Mouse (Mus musculus) cortical plate, adult 2 months (tissue): ENCODE measurements at regions not wholly inside any gene's neighbourhood (a gene's known extent, or its start where the extent isn't known, plus 50 kb on each side); places are given as distances from the start of the nearest gene placed in this dataset.

Experiments used
- CTCF ChIP-seq: fragments of 200-500 bp; IDR thresholded peaks from 2 replicates; pipeline ENCODE4 v1.5.1; 2011; ENCODE audit warnings: mild to moderate bottlenecking, control low read depth, low read length; ENCODE audit not compliant: insufficient read depth; ENCODE audit errors: extremely low read depth
- POLR2A ChIP-seq: fragments of 200-500 bp; IDR thresholded peaks from 2 replicates; pipeline ENCODE4 v1.6.1; 2011; ENCODE audit warnings: mild to moderate bottlenecking, low read length, control low read depth; ENCODE audit not compliant: insufficient read depth; ENCODE audit errors: extremely low read depth

DNA sequence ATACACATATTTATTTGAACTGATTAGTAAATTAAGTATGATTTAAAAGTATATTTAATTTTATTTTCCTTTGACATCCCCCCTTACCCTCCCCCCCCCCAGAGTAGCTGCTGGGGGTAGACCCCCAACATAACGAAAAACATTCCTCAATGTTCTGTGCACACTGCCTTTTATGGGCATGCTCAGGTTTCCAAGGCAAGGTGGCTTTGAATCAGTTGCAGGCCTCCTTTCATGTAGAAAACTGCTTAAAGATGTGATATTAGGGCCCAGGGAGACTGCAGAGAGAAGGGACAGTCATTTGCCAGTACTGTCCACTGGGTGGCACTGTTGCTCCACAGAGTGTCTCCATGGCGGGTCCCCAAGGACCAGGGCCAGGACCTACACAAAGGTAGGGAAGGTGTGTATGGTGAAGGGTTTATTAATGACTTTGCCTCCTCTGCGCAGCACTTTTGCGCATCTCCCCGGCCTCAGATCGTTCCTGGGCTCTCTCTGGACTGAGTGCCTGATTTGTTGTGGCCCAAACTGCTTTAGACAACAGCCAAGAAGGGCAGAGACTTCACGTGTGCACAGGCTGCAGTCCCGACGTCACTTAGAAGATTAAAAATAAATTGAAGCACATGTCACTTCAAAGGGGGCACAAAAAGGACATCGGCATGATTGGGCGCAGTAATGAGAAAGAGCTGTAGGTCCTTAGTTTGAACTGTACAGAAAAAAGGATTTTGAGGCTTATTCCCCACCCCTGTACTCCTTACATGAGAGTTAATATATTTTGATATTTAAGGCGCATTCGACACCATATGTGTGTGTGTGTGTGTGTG is 64.0 kb downstream of the Cmpk2 start:
- TF ChIP-seq CTCF: peak; percentile 92
- TF ChIP-seq POLR2A: no peak
